Mouse (Mus musculus) left cerebral cortex, postnatal 14 days (tissue): ENCODE measurements around the gene Rflnb. TPM values are rescaled to one million over a fixed set of nuclear protein-coding genes. Genes with fewer than 3 reads are reported as not detected.
"Not testable (repeated sequence)": the region's sequence is repeated elsewhere in the genome, so short reads cannot be mapped to it uniquely, and the experiment has no call there.

Source experiments
- DNase-seq, 2 experiments: peaks; one replicate each; pipeline ENCODE4 v3.0.0; 2021 to 2022; ENCODE audit warnings: low spot score in 2 of 2, mixed read lengths in 1 of 2
- intact Hi-C: fragments of 180-260 bp; cut with DNase I; formaldehyde crosslinking; loops from one replicate; pipeline ENCODE4 v1.15.1; 2025
- total RNA-seq, 2 experiments: library from RNA; stranded (reverse); gene quantifications; 2 replicates each; pipeline ENCODE4 v1.2.3; 2021

The Rflnb gene
- total RNA-seq, 2 experiments from 2014 or later: 14.3 to 15.8 TPM

- no peak for DNase-seq
- intact Hi-C loops: no loop called here
Observed at GRCm38 (mm10) chr11:76040106-76040505, 12.5 kb upstream of the Rflnb start.

- intact Hi-C loops: no loop called here
Observed at GRCm38 (mm10) chr11:76039271-76040053, 11.9 kb upstream of the Rflnb start.

DNA sequence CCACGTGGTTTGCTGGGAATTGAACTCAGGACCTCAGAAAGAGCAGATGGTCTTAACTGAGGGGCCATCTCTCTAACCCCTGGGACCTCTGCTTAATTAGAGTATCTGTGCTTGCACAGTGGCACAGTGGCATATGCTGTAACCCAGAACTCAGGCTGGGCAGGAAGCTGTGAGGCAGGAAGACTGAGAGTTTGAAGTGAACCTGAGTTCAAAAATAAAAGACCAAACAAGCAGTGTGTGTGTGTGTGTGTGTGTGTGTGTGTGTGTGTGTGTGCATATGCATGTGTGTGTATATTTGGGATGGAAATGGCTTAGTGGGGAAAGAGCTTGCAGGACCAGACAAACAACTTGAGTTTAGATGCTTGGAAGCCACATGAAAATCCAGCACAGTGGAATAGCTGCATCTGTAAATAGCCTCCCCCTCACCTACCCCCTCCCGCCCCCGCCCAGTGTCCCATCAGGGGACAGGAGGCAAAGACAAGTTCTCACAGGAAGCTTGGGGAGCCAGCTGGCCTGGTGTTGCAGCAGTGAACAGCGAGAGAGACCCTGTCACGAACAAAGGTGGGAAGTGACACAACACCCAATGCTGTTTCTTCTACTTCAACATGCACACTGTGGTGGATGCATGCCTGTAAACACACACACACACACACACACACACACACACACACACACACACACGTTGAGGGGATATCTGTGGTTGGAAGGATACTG lies 10.2 kb upstream of the Rflnb start:
- intact Hi-C loops: no loop called here
- no peak for DNase-seq

More at GRCm38 (mm10) chr11:76039271-76040053, 11.9 kb upstream of the Rflnb start:
- no peak for DNase-seq

DNA sequence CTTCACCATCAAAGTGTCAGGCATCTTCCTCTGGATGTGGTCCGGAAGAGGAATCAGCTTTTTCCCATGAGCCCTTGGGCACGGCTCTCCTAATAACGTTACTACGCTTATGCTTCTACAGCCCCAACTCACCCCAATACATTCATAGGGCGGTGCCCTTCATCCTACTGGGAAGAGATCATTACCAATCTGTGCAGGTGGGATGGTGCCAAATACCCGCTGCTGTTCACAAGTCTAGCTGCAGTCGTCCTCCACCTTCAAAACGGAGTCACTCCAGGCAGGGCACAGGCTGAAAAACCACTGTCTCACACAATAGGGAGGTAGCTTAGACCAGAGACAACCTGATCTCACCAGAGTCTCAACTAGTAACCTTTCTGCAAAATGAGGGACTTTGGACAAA lies 7.6 kb upstream of the Rflnb start:
- DNase-seq: no peak
- intact Hi-C loops: no loop called here

GRCm38 (mm10) chr11:76033836-76034235 lies 6.3 kb upstream of the Rflnb start:
- no peak for DNase-seq
- intact Hi-C loops: no loop called here

DNA sequence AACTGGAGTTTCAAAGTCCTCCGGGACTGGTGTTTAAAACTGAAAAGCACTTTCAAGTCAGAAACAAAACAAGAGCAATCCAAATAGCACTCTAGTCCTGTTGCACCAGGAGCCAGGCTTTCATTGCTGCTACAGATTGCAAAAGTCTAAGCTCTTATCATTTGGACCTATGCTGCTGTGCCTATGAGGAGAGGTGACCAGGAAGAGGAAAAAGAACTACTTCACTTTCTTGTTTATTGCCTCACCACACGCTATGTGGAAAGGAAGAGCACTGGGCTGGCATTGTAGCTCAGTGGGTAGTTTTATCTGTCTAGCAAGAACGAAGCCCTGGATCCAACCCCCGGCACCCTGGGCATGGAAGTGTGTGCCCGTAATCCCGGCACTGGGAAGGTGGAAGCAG lies 5.8 kb upstream of the Rflnb start:
- intact Hi-C loops: no loop called here
- no peak for DNase-seq

- intact Hi-C loops: no loop called here
- no peak for DNase-seq
Observed at GRCm38 (mm10) chr11:76028072-76028465, 487 bp upstream of the Rflnb start.

DNA sequence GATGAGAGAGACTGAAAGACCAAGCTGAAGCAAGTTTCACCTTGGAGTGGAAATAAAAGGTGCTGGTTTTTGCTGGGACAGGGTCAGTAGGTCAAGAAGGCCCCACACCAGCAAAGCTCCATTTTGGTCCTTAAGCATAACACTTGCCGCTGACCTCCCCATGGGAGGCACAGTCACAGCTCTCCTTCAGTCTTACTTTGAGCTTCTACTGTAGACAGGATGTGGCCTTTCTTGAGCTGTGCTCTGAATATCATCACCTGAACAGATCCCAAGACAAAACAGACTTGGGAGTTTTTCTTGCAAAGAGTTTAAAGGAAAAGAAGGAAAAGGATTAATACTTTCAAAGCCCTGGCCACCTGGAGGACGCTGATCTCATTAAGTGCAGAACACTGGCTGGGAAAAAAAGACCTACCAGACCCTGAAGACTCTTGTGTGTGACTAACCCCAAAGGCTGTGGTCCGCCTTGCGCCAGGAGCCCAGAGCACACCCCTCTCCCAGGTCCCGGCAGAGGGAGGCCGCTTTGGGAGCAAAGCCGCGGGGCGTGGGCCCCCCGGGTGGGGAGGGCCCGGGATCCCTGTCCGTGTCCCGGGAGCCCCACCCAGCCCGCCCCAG lies 949 bp downstream of the Rflnb start:
- no peak for DNase-seq
- intact Hi-C loops: no loop called here

DNA sequence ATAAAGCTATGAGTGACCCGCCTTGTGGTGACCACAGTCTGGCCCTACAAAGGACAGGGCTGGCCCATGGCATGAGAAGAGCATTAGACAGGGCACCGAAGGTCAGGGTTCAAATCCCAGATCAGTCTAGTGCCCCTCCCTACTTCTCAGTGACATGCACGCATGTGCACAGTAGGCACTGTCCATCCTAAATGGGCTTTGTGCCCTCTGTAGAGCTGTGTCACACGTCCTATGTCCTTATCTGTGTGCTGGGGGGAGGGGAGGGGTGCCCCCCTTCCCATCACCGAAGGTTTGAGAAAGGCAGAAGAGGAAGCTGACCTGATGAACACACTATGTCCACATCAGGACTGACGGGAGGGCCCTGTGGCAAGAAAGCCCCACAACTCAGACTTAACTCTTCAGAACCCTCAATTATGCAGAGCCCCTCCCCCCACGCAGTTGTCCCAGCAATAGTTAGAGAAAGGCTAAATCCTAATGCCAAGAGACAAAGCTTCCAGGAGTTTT lies 2.5 kb downstream of the Rflnb start:
- DNase-seq: no peak
- intact Hi-C loops: no loop called here

GRCm38 (mm10) chr11:76020916-76021315 lies 6.7 kb downstream of the Rflnb start:
- intact Hi-C loops: no loop called here
- no peak for DNase-seq

DNA sequence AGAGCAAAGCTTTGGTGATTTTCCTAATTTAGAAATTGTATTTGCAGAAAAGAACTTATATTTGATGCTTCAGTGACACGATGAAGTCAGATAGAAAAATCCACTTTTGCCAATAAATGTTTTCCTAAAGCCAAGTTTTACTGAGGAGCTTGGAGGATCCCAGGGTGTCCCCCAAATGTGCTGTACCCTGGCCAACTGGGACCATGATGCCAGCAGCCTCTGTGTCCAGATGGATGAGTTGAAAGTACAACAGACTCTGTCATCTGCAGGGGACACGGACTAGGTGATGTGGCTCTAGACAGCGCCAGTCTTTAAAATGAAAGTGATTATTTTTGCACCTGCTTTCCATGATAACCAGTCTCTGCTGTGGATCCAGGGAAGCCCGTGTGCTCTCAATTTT lies 7.7 kb downstream of the Rflnb start:
- intact Hi-C loops: no loop called here
- no peak for DNase-seq

- intact Hi-C loops: no loop called here
Observed at GRCm38 (mm10) chr11:76015814-76016213, 11.8 kb downstream of the Rflnb start.

GRCm38 (mm10) chr11:76015251-76015650 lies 12.3 kb downstream of the Rflnb start:
- no peak for DNase-seq
- intact Hi-C loops: no loop called here

More at GRCm38 (mm10) chr11:76015814-76016213, 11.8 kb downstream of the Rflnb start:
- no peak for DNase-seq

- intact Hi-C loops: no loop called here
Observed at GRCm38 (mm10) chr11:76010838-76011624, 16.6 kb downstream of the Rflnb start.

DNA sequence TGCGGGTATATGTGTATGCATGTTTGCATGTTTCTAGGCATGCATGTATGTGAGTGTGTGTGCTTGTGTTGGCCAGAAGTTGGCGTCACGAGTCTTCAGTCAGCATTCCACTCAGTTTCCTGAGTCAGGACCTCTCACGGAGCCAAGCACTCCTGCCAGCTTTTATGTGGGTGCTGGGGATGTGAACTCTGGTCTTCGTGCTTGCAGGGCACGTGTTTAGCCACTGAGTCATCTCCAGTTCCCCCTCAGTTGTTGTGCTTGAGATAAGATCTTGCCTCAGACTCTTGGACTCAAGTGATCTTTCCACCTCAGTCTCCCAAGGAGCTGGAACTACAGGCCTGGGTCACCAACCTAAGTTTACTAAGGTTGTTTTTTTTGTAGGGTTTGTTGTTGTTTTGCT lies 18.5 kb downstream of the Rflnb start:
- intact Hi-C loops: no loop called here
- DNase-seq: no peak

More at GRCm38 (mm10) chr11:76010838-76011624, 16.6 kb downstream of the Rflnb start:
- no peak for DNase-seq

DNA sequence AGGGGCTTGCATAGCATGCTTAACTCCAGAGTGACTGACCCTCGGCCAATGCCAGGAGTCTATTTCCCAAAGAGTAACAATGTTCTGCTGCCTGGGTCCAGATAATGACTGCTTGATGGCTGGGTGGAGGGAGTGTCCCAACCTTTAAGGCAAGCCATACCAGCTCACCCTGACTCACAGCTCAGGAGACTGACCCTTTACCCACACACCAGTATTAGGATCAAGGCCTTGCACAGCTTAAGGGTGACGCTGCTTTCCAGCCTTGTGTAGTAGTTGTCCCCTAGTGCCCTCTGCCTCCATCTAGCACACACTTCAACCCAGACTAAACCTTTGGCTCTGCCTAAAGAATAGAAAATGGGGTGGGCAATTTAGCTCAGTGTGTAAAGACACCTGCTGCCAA lies 19.4 kb downstream of the Rflnb start:
- intact Hi-C loops: no loop called here
- no peak for DNase-seq

GRCm38 (mm10) chr11:76004276-76004675 lies 23.3 kb downstream of the Rflnb start:
- intact Hi-C loops: not testable (repeated sequence)

DNA sequence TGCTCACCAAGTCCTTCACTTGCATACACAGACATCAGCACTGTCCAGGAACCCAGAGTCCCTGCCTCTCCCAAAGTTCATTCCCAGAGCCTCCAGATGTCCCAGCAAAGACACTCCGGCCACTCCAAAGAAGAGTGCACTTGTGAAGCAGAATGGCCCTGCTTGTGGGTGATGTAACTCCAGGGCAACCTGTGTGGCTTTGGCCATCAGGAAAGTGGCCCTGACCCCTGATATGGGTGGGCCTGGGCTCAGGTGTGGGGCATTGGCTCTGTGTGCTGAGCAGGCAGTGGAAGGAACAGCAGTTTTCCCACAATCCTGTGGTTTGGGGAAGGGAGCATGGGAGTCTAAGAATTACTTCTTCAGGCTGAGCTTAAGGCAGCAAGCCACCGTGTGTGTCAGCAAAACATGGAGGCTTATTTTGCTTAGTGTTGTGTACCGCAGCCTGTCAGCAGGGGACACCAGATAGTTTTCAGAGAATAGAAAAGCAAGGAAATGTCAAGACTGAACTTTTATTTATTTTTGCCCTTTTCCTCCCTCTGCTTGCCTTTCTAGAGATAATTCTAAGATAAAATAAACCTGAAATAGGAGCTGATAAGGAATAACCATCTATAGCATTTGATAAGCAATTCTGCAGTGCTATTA lies 26.2 kb downstream of the Rflnb start:
- DNase-seq: peak in 1 of 2 experiments; percentile 22

More at GRCm38 (mm10) chr11:76004276-76004675, 23.3 kb downstream of the Rflnb start:
- DNase-seq: not testable (repeated sequence)

GRCm38 (mm10) chr11:76000701-76001100 lies 26.9 kb downstream of the Rflnb start:
- intact Hi-C loops: no loop called here
- DNase-seq: peak; percentile 11 to 66

More for the DNA sequence above, 26.2 kb downstream of the Rflnb start:
- intact Hi-C loops: no loop called here
